Mouse (Mus musculus) neural tube, embryonic 12.5 days (tissue): ENCODE measurements around the gene Jpt1. TPM values are rescaled to one million over a fixed set of nuclear protein-coding genes. Genes with fewer than 3 reads are reported as not detected.
"Not testable (repeated sequence)": the region's sequence is repeated elsewhere in the genome, so short reads cannot be mapped to it uniquely, and the experiment has no call there.

Experiments
- ATAC-seq: fragments of 200-750 bp; cut with Nextera tagmentation; 2 replicates; pipeline ENCODE4 v1.8.0; 2017; ENCODE audit warnings: low read depth, mild to moderate bottlenecking, moderate TSS enrichment, moderate library complexity; ENCODE audit not compliant: low FRiP score
- H3K27ac ChIP-seq: fragments of 300-500 bp; sonication (generic); 2 replicates; pipeline ENCODE4 v1.5.1; 2016
- H3K27me3 ChIP-seq: fragments of 300-500 bp; sonication (generic); replicated peaks from 2 replicates; pipeline ENCODE4 v1.6.1; 2016; ENCODE audit warnings: mild to moderate bottlenecking
- H3K36me3 ChIP-seq: fragments of 300-500 bp; sonication (generic); 2 replicates; pipeline ENCODE4 v1.6.1; 2016; ENCODE audit warnings: mild to moderate bottlenecking
- H3K4me1 ChIP-seq: fragments of 300-500 bp; sonication (generic); 2 replicates; pipeline ENCODE4 v1.6.1; 2016
- H3K4me2 ChIP-seq: fragments of 300-500 bp; sonication (generic); replicated peaks from 2 replicates; pipeline ENCODE4 v1.6.1; 2016; ENCODE audit warnings: mild to moderate bottlenecking
- H3K4me3 ChIP-seq: fragments of 300-500 bp; sonication (generic); 2 replicates; pipeline ENCODE4 v1.5.1; 2016
- H3K9ac ChIP-seq: fragments of 300-500 bp; sonication (generic); 2 replicates; pipeline ENCODE4 v1.6.1; 2016; ENCODE audit warnings: mild to moderate bottlenecking
- H3K9me3 ChIP-seq: fragments of 300-500 bp; sonication (generic); 2 replicates; pipeline ENCODE4 v1.6.1; 2016; ENCODE audit warnings: mild to moderate bottlenecking
- WGBS: fragments of 180-500 bp; shearing (Covaris S2); methylation state at CpG from one replicate; pipeline ENCODE4 v1.1.7; 2016; 5-methylcytosine and 5-hydroxymethylcytosine counted together
- polyA plus RNA-seq: library from polyadenylated mRNA; unstranded; fragments of >200 nt; fragmentation: Nextera tagmentation; extraction: Ambion mirVana; gene quantifications from 2 replicates; pipeline ENCODE4 v1.2.1, GENCODE M21; 2016

The Jpt1 gene
- polyA plus RNA-seq, 1 experiment from 2014 or later: 999 TPM

DNA sequence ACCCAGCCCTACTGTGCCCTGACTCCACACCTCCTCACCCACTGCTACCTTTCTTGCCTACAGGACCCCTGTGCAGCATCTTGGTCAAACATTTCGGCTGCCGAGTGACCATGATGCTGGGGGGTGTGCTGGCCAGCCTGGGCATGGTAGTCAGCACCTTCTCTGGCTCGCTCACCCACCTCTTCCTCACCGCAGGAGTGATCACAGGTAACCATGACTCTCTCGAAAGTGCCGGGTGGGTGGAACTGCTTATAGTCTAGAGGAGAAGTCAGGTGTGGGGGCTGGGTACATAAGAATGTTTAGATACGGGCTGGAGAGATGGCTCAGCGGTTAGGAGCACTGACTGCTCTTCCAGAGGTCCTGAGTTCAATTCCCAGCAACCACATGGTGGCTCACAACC, 49.3 kb downstream of the Jpt1 start:
- 88% methylated on average over 8 of the region's 8 CpGs for WGBS
- no peak overlapping the region for H3K9ac ChIP-seq
- no peak for ATAC-seq
- H3K4me1 ChIP-seq: peaks cover 8% of the 10 kb centered on the region; the same call in 1 of the 2 replicates
- no peak overlapping the region for H3K27ac ChIP-seq
- H3K27me3 ChIP-seq: no peaks in the 10 kb centered on the region
- H3K9me3 ChIP-seq: no peaks in the 10 kb centered on the region
- no peak overlapping the region for H3K4me2 ChIP-seq
- H3K4me3 ChIP-seq: no peak overlapping the region
- H3K36me3 ChIP-seq: no peaks in the 10 kb centered on the region

DNA sequence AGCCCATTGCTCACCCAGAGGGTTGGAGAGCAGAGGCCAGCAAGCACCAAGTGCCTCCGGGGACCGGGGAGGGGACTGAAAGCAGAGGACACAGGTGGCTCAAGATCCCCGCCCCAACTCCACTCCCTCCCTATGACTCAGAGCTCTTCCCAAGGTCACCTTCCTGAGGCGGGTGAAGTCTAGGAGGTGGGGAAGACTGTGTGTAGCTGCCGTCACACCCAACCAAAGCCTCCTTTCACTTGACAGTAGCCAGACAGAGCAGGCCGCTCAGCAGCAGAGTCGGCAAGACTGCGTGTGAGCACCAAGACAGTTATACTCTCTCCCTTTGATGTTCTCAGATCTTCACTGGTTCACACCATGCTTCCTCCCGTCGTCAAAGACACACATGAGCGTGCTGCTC, 50.8 kb downstream of the Jpt1 start:
- Histone ChIP-seq H3K4me2 (no peak overlapping the region), H3K36me3 (no peaks in the 10 kb centered on the region), H3K27me3 (no peaks in the 10 kb centered on the region), H3K4me1 (peaks cover 8% of the 10 kb centered on the region; the same call in 1 of the 2 replicates), H3K4me3 (no peak overlapping the region), H3K9me3 (no peaks in the 10 kb centered on the region), H3K27ac (no peak overlapping the region), H3K9ac (no peak overlapping the region)
- no peak for ATAC-seq
- 72% methylated on average over 11 of the region's 11 CpGs for WGBS

DNA sequence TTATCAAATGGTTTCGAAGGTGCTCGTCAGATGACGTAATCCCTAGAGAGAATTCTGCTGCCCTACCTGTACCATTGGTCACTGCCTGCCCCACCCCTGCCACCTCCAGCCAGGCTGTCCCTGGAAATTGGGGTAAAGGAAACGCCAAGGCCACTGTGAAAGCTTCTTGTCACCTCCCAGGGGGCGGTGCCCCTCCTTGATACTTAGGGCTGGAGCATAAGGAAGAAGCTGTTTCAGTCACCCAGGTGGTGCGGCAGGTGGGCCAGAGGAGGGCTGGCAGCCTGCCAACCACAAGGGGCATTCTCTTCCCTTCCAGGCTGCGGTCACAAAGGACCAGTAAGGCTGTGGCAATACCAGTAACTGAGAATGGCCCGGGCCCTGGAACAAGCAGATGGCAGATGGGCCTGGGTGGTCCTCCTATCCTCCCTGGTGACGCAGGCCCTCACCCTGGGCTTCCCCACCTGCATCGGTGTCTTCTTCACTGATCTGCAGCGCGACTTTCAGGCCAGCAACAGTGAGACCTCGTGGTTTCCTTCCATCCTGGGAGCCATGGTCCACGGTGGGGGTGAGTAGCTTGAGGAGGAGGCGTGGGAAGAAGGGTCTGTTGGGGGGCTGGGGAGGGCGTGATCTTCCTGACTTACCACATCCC, 51.8 kb downstream of the Jpt1 start, which contains the start of gene Slc16a5:
Gene Slc16a5, plus strand, starts transcription at position 232 of the 649 bp plus-strand sequence.
- Histone ChIP-seq H3K4me2 (no peak within 1 kb of the TSS), H3K27ac (no peak within 1 kb of the TSS), H3K9me3 (no peaks in the 10 kb centered on the region), H3K9ac (no peak within 1 kb of the TSS), H3K4me1 (peaks cover 7% of the 10 kb centered on the region; the same call in 1 of the 2 replicates), H3K36me3 (no peaks in the 10 kb centered on the region), H3K27me3 (no peaks in the 10 kb centered on the region), H3K4me3 (no peak within 1 kb of the TSS)
- 79% methylated on average over 16 of the region's 16 CpGs for WGBS
- ATAC-seq: no peak

DNA sequence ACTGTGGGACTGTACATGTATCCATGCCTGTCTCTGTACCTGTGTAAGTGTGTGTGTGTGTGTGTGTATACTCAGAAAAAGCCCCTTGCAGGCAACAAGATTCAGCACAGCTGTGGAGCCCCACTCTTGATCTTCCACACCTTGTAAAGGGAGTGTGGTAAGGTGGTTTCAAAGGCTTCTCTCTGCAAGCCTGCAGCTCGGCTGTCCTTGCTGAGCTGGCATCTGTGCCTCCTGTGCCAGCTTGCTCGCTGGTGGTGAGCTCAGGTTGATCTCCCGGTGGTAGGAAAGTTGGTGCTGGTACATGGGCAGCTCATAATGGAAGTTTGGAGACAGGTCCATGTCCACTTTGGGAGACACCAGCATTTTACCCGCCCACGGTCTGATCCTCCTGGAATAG, 52.3 kb downstream of the Jpt1 start:
- H3K27me3 ChIP-seq: no peaks in the 10 kb centered on the region
- no peak overlapping the region for H3K4me2 ChIP-seq
- 0 out of 2 replicates have a peak, but pooled peaks cover 7% of the 10 kb centered on the region for H3K4me1 ChIP-seq
- H3K9ac ChIP-seq: no peak overlapping the region
- H3K27ac ChIP-seq: no peak overlapping the region
- no peaks in the 10 kb centered on the region for H3K9me3 ChIP-seq
- no peak for ATAC-seq
- WGBS: 73% methylated on average over 5 of the region's 5 CpGs
- no peak overlapping the region for H3K4me3 ChIP-seq
- H3K36me3 ChIP-seq: no peaks in the 10 kb centered on the region

DNA sequence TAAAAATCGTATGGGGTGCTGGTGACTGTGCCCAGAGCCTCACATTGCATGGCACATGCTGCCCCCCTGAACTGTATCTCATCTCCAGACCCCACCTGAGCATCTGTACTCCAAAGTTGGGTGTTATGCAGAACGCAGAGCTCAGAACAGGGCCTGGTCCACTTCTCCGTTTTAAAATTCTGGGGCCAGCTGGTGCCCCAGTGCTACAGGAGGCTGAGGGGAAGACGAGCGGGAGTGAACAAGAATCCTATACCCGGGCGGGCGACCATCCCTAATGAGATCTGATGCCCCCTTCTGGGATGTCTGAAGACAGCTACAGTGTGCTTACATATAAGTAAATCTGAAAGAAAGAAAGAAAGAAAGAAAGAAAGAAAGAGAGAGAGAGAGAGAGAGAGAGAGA, 53.2 kb downstream of the Jpt1 start:
- 21% methylated on average over 8 of the region's 8 CpGs for WGBS
- Histone ChIP-seq H3K9ac (no peak overlapping the region), H3K4me3 (no peak overlapping the region), H3K4me1 (0 out of 2 replicates have a peak, but pooled peaks cover 7% of the 10 kb centered on the region), H3K4me2 (no peak overlapping the region), H3K27ac (no peak overlapping the region), H3K9me3 (no peaks in the 10 kb centered on the region), H3K36me3 (no peaks in the 10 kb centered on the region), H3K27me3 (no peaks in the 10 kb centered on the region)
- no peak for ATAC-seq

DNA sequence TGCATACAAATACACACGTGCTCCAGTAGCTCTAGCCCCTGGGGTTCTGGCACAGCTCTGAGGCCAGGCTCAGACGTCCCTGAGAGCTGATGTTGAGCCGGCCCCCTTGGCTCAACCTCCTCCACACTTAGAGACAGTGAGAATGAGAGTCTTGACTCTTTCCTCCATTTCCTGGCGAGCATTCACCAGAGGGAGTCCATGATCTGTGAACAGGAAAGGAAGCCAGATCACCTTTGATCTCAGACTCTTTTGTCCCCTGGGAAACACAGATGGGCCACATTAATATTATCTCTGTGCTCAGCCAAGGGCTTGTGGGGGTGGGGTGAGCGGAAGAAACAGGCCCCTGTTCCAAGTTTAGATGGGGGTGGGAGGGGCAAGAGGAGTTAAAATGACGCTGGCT, 56.8 kb downstream of the Jpt1 start:
- H3K9me3 ChIP-seq: no peaks in the 10 kb centered on the region
- no peak for ATAC-seq
- H3K27ac ChIP-seq: no peak overlapping the region
- H3K4me2 ChIP-seq: no peak overlapping the region
- H3K4me1 ChIP-seq: 0 out of 2 replicates have a peak, but pooled peaks cover 7% of the 10 kb centered on the region
- no peaks in the 10 kb centered on the region for H3K27me3 ChIP-seq
- H3K36me3 ChIP-seq: no peaks in the 10 kb centered on the region
- no peak overlapping the region for H3K9ac ChIP-seq
- no peak overlapping the region for H3K4me3 ChIP-seq
- 45% methylated on average over 6 of the region's 6 CpGs for WGBS

DNA sequence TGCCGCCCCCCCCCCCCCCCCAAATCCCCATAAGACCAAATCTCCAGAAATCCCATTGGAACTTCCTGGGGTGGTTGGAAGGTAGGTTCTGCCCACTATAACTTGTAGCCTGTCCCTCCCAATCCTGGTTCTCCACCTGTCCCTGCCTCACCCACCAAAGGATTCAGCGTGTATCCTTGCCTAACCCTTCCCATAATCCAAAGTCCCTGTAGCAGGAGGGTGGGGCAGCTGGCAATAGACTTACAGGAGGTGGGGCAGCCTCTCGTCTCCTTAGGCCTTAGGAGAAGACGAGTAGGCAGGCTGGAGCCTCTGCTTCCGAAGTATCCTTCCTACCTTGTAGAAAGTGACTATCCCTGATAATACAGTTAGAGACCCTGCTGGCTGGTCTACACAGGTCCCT, 58.0 kb downstream of the Jpt1 start:
- no peaks in the 10 kb centered on the region for H3K9me3 ChIP-seq
- no peak for ATAC-seq
- no peak overlapping the region for H3K27ac ChIP-seq
- H3K27me3 ChIP-seq: no peaks in the 10 kb centered on the region
- H3K4me1 ChIP-seq: 0 out of 2 replicates have a peak, but pooled peaks cover 7% of the 10 kb centered on the region
- 89% methylated on average over 5 of the region's 5 CpGs for WGBS
- H3K9ac ChIP-seq: no peak overlapping the region
- H3K36me3 ChIP-seq: no peaks in the 10 kb centered on the region
- H3K4me2 ChIP-seq: no peak overlapping the region
- no peak overlapping the region for H3K4me3 ChIP-seq

DNA sequence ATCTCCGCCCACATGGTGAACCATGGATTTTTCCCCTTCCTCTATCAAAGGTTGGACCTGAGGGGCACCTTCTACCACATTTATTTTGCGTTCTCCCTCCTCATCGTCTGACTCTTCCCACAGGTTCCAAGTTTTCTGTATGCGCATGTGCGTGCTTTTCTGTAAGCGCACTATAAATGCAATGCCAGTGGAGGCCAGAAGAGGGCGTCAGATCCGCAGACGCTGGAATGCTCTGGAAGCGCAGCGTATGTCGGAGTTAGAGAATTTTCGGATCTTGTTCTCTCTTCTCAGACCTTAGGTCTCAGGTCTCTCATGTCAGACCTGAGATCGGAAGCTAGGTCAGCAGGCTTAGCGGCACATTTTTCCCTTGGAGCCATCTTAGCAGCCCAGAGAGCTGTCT, 58.6 kb downstream of the Jpt1 start:
- H3K36me3 ChIP-seq: no peaks in the 10 kb centered on the region
- WGBS: 86% methylated on average over 15 of the region's 15 CpGs

DNA sequence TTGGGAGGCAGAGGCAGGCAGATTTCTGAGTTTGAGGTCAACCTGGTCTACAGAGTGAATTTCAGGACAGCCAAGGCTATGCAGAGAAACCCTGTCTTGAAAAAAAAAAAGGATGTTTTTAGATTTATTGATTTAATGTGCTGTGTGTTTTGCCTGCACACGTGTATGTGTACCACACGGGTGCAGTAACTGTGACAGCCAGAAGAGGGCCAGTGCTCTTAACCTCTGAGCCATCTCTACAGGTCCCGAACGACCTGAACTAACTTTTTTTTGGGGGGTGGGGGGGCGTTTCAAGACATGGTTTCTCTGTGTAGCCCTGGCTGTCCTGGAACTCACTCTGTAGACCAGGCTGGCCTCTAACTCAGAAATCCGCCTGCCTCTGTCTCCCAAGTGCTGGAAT, 59.4 kb downstream of the Jpt1 start:
- not testable (repeated sequence) for H3K9ac ChIP-seq, H3K36me3 ChIP-seq, H3K27ac ChIP-seq, H3K4me1 ChIP-seq, ATAC-seq, H3K4me3 ChIP-seq, H3K9me3 ChIP-seq, H3K27me3 ChIP-seq, H3K4me2 ChIP-seq
- 83% methylated on average over 6 of the region's 6 CpGs for WGBS

More for the DNA sequence above, 58.6 kb downstream of the Jpt1 start:
- H3K27ac ChIP-seq: no peak overlapping the region
- no peaks in the 10 kb centered on the region for H3K9me3 ChIP-seq
- no peak for ATAC-seq
- H3K4me3 ChIP-seq: no peak overlapping the region
- H3K9ac ChIP-seq: no peak overlapping the region
- no peaks in the 10 kb centered on the region for H3K27me3 ChIP-seq
- 0 out of 2 replicates have a peak, but pooled peaks cover 7% of the 10 kb centered on the region for H3K4me1 ChIP-seq
- H3K4me2 ChIP-seq: no peak overlapping the region

DNA sequence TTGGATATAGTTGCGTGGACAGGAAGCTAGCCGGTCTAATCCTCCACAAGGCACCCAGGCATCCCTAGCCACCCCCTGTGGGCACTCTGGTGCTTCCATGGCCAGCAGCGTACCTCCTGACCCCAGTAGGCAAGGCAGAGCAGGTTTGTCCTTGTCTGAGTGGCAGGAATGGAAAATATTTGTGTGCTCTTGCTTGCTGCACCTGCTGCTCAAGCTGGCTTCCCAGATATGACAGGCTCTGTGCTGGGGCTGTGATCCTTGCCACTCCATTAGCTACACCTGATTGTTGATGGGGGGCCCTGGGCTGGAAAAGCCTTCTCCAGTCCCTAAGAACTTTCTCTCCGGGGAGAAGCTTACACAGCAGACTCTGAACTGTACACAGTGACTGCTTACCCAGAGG, 60.9 kb downstream of the Jpt1 start:
- no peak for ATAC-seq

DNA sequence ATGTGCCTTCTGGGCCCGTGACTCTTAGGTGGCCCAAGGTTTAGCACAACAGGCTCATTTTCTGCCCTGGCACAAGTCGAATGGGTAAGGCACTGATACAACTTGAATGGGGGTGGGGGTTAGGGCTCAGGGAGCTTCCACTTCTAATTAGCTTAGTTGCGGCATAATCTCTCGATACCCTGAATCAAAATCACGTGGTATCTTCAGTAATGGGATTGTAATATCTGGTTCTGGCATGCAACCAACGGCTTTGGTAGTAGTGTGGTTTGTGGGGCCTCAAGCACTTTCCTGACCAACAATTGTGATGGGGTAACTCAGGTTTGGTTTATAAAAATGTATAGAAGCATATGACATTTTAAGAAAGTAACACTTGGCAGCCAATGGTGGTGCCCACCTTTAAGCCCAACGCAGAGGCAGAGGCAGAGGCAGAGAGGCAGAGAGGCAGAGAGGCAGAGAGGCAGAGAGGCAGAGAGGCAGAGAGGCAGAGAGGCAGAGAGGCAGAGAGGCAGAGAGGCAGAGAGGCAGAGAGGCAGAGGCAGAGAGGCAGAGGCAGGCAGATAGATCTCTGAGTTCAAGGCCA, 61.8 kb downstream of the Jpt1 start:
- Histone ChIP-seq H3K9me3 (no peaks in the 10 kb centered on the region), H3K27me3 (no peaks in the 10 kb centered on the region), H3K4me2 (no peak overlapping the region), H3K9ac (no peak overlapping the region), H3K27ac (no peak overlapping the region), H3K4me1 (0 out of 2 replicates have a peak, but pooled peaks cover 3% of the 10 kb centered on the region), H3K4me3 (no peak overlapping the region), H3K36me3 (no peaks in the 10 kb centered on the region)
- WGBS: 86% methylated on average over 7 of the region's 7 CpGs
- ATAC-seq: no peak

More for the DNA sequence above, 60.9 kb downstream of the Jpt1 start:
- H3K4me3 ChIP-seq: no peak overlapping the region
- no peak overlapping the region for H3K4me2 ChIP-seq
- 0 out of 2 replicates have a peak, but pooled peaks cover 7% of the 10 kb centered on the region for H3K4me1 ChIP-seq
- H3K9me3 ChIP-seq: no peaks in the 10 kb centered on the region
- H3K36me3 ChIP-seq: no peaks in the 10 kb centered on the region
- no peak overlapping the region for H3K9ac ChIP-seq
- no peak overlapping the region for H3K27ac ChIP-seq
- 69% methylated on average over 4 of the region's 4 CpGs for WGBS
- H3K27me3 ChIP-seq: no peaks in the 10 kb centered on the region

DNA sequence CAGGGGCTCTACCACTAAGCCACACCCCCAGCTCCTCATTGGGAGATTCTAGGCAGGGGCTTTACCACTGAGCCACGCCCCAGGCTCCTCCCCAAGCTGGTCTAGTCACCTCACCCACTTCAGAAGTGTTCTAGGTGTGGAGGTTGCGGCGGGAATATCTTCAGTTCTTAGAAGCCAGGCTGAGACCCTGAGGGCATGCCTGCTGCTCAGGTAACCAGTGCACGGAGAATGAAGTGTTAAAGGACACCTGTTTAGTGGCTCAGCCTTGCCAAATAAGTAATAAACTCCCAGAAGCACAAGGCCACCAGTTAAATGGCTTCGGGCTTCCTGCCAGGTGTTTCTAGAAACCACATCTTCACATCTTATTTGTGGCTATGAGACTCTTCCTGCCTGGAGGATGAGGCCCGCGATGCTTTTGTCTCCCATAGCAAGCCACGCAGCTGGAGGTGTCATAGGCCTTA, 62.4 kb downstream of the Jpt1 start:
- Histone ChIP-seq H3K36me3 (no peaks in the 10 kb centered on the region), H3K27me3 (no peaks in the 10 kb centered on the region), H3K4me3 (no peak overlapping the region), H3K27ac (no peak overlapping the region), H3K4me2 (no peak overlapping the region), H3K9ac (no peak overlapping the region), H3K4me1 (no peaks in the 10 kb centered on the region), H3K9me3 (no peaks in the 10 kb centered on the region)
- no peak for ATAC-seq
- 87% methylated on average over 8 of the region's 8 CpGs for WGBS

DNA sequence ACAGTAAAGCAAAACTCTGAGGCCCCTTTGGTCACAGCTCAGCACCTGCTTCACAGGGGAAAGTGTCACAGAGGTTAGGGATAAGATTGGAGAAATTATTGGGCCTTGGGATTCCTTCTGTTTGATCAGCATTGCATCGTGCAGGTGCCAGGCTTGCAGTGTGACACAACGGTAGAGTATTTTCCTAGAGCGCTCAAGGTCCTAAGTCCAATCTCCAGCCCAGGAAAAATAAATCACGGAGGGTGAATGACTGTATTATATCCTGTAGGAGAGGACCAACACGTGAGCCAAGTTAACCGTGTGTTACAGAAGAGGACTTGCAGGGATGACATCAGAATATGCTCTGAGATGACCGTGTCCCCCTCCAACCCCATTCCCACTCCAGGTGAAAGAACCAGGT, 64.0 kb downstream of the Jpt1 start:
- Histone ChIP-seq H3K4me1 (no peaks in the 10 kb centered on the region), H3K4me3 (no peak overlapping the region), H3K9me3 (no peaks in the 10 kb centered on the region), H3K4me2 (no peak overlapping the region), H3K36me3 (no peaks in the 10 kb centered on the region), H3K27me3 (no peaks in the 10 kb centered on the region), H3K9ac (no peak overlapping the region), H3K27ac (no peak overlapping the region)
- WGBS: 90% methylated on average over 7 of the region's 7 CpGs
- no peak for ATAC-seq
